Mouse (Mus musculus) neutrophil, adult 5-6 weeks (primary cell): ENCODE measurements around the gene Fam186b. TPM values are rescaled to one million over a fixed set of nuclear protein-coding genes. Genes with fewer than 3 reads are reported as not detected.

Experiments used
- ATAC-seq: fragments of 151-379, 151-347 bp; 2 replicates; pipeline ENCODE4 v1.8.0; 2017; ENCODE audit warnings: mild to moderate bottlenecking, moderate TSS enrichment; ENCODE audit not compliant: insufficient number of reproducible peaks, poor library complexity, low FRiP score, severe bottlenecking; ENCODE audit errors: extremely low read depth
- total RNA-seq: library from RNA; stranded (forward); fragments of 200-1000 nt; gene quantifications from 2 replicates; pipeline ENCODE4 v1.2.3, GENCODE M21; 2017

The Fam186b gene
- total RNA-seq, 1 experiment from 2014 or later = not detected

- ATAC-seq = no peak
Observed at GRCm38 (mm10) chr15:99325598-99325997, 29.9 kb upstream of the Fam186b start.

GRCm38 (mm10) chr15:99324151-99324550 lies 28.5 kb upstream of the Fam186b start:
- ATAC-seq = no peak

GRCm38 (mm10) chr15:99320978-99321377 lies 25.3 kb upstream of the Fam186b start:
- no peak for ATAC-seq

- no peak for ATAC-seq
Observed at GRCm38 (mm10) chr15:99320168-99320674, 24.5 kb upstream of the Fam186b start.

- ATAC-seq = no peak
Observed at GRCm38 (mm10) chr15:99319411-99319871, 23.8 kb upstream of the Fam186b start.

GRCm38 (mm10) chr15:99318861-99319410 lies 23.2 kb upstream of the Fam186b start:
- ATAC-seq = no peak

GRCm38 (mm10) chr15:99318071-99318470 lies 22.4 kb upstream of the Fam186b start:
- no peak for ATAC-seq

GRCm38 (mm10) chr15:99317267-99317651 lies 21.6 kb upstream of the Fam186b start:
- no peak for ATAC-seq

GRCm38 (mm10) chr15:99316314-99317266 lies 20.9 kb upstream of the Fam186b start:
- peak; percentile 60 for ATAC-seq

- ATAC-seq = no peak
Observed at GRCm38 (mm10) chr15:99314891-99315290, 19.2 kb upstream of the Fam186b start.

- no peak for ATAC-seq
Observed at GRCm38 (mm10) chr15:99310617-99311016, 14.9 kb upstream of the Fam186b start.

- no peak for ATAC-seq
Observed at GRCm38 (mm10) chr15:99309549-99309948, 13.9 kb upstream of the Fam186b start.

GRCm38 (mm10) chr15:99307476-99307875 lies 11.8 kb upstream of the Fam186b start:
- no peak for ATAC-seq

- ATAC-seq = no peak
Observed at GRCm38 (mm10) chr15:99296213-99296612, 525 bp upstream of the Fam186b start.

GRCm38 (mm10) chr15:99294813-99295374 lies 794 bp downstream of the Fam186b start, which contains the start of gene Prpf40b:
Prpf40b (plus strand) TSS chr15:99295087.
- peak; percentile 72 for ATAC-seq

GRCm38 (mm10) chr15:99294287-99294686 lies 1.4 kb downstream of the Fam186b start:
- no peak for ATAC-seq

GRCm38 (mm10) chr15:99290586-99290985 lies 5.1 kb downstream of the Fam186b start:
- no peak for ATAC-seq

- ATAC-seq = no peak
Observed at GRCm38 (mm10) chr15:99285189-99285535, 10.5 kb downstream of the Fam186b start.

- no peak for ATAC-seq
Observed at GRCm38 (mm10) chr15:99284527-99285188, 11.0 kb downstream of the Fam186b start.
